Mouse (Mus musculus) adrenal gland, postnatal 36 days (tissue): Measurements from ENCODE around the gene Elavl1. TPM values are rescaled to one million over a fixed set of nuclear protein-coding genes. Genes with fewer than 3 reads are reported as not detected.

Experiments
- DNase-seq, 2 experiments: peaks; one replicate each; pipeline ENCODE4 v3.0.0; 2021; ENCODE audit warnings: mixed read lengths in 1 of 2
- total RNA-seq, 2 experiments: library from RNA; stranded (reverse); gene quantifications; 2 replicates each; pipeline ENCODE4 v1.2.3; 2021

Gene Elavl1
- total RNA-seq, 2 experiments from 2014 or later = 96.6 to 121 TPM

DNA sequence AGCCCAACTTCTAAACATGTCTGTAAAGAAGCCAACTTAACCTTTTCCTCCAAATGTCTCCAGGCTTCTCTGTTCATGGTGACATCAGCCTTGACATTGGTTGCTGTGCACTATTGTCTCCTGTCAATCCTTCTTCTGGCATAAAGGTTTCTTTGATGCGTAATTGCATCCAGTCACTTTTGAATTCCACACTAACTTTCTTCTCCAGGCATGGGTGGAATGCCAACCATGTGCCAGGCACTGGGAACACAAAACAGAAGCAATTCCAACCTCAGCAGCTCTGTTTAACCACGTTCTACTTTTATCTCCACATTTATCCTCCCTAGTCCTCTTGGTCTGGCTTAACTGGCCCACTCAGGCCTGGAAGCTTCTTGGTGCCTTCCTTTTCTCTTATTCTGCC is 4.2 kb downstream of the Elavl1 start:
- DNase-seq = no peak

DNA sequence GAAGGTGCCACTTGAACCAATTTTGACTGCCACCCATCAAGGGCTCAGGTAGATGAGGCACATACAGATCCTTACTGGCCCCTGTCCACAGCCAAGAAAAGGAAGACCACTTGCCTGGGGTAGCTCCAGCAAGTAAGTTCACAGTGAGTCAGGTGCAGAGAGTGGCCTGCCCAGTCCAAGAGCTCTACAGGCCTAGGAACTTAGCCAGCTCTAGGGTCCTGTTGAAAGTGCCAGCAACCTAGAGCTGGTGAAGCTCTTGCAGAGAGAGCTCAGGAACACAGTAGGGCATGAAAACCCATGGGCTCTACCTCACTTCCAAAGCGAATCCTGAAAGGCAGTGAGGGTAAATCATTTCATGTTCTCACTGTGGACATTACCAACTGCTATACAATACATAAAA is 4.8 kb downstream of the Elavl1 start:
- DNase-seq = no peak

DNA sequence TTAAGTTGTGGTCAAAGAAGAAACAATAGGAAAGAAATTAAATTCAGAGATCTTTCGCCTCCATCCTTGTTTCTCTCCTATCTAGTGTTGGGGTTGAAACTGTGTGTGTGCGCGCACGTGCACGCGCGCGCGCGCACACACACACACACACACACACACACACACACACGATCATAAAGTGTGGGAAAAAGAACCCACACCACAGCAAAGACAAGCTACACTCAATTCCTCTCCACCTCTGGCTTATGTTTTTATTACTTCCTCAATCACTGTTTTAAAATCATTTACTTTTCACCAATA is 5.7 kb downstream of the Elavl1 start:
- DNase-seq = no peak

DNA sequence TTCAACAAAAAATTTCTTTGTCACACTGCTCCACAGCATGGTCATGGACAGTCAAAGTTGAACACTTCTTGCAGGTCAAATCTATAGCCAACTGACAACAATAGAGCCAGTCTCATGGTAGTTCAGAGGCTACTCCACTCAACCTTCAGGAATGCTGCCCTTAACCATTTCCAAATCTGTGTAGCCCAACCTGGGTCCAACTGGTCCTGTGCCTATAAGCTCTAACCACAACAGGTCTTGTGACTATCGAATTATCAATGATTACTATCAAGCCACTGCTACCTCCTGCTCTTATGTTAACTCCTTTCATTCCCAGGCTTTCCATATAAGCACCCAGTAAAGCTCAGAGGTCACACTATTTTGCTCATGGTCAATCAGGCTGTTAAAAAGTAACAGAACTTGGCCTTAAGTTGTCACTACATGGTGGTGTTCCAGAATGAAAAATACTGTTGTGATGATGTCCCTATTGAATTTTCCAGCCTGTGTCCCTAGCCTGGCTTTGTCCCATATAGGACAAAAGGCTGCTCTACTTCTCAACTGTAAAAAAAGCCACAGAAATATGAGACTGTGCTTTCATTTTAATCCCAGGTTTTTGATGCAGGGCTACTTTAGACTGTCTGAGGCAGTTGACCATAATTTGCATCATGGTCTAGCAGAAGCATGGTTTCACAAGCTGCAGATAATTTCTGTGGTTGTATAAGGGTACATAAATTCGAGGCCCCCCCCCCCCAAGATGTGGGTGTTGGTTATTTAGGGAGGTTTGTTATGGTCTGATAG is 6.2 kb downstream of the Elavl1 start:
- no peak for DNase-seq

DNA sequence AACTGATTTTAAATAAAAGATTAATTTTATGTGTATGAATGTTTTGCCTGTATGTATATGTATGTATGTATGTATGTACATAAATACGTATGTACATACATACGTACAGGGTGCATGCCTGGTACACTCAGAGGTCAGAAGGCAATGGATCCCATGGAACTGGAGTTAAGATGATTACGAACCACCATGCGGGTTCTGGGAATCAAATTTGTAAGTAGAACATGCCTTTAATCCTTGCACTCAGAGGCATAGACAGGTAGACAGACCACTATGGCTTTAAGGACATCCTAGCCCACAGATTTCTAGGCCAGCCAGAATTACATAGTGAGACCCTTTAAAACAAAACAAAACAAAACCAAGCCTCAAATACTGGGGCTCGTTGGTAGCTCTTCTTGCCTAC is 7.1 kb downstream of the Elavl1 start:
- no peak for DNase-seq

DNA sequence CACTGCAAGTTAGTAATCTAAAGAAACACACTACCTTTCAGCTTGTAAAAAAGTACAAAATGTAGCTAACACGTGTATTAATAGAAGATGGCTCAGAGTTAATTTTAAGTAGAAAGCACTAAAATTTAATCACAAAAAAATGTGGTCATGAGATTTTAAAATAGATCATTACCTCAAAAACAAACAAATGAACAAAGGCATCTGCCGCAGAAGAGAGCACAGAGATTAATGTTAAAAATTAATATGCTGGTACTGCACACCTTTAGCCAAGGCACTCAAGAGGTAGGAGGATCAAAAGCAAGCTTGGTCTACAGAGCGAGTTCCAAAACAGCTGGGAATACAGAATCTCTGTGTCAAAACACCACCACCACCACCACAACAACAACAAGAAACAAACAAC is 10.4 kb downstream of the Elavl1 start:
- DNase-seq = no peak

DNA sequence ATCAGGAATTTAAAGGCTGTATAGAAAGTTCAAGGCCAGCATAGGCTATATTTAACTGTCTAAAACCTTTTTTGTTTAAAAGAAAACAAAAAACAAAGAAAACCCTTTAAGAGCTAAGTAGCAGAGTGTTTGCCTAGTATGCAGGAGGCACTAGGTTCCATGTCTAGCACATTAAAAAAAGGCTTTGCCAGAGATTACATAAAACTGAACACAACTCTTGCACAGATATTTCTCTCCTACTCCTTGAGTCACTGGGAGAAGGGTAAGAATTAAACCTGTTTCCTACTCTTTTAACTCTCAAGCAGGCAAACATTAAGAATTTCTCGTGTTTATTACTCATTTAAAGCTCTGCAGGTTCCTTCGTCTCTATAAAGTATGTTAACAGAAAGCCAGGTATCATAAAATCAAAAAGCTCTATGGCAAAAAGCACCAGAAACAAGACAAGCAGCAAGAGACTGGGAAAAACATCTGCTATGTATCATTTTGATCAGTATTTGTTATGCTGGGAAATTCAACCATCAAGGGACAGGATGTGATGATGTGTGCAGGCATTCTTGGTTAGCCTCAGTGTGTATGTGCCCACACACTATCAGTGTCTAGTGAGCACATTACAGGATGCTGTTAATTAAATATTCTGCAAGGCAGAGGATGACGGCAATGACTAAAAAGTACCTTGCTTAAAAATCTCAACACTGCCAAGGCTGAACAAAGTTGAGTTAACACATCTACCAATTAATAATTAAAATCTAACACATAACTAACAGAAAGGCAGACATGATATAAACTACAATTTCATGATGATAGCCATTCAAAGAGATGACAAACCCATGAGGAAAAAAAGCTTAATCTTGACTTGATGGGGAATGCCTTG is 11.7 kb downstream of the Elavl1 start:
- DNase-seq = no peak

DNA sequence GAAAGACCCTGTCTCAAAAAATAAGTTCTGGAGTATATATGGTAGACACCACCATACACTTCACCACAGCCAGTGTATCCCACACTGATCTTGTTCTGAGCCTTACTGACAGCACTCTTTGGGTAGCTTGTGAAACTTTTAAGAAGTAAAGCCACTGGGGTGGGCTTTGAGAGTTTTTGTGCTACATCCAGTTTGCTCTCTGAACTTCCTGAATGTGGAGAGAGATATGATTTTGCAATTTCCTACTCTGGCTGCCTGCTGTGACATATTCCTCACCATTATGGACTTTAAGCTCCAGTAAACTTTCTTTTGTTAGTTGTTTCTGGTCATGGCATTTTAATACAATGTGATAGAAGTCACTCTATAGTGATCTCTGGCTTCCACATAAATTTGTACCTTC is 13.1 kb downstream of the Elavl1 start:
- DNase-seq = no peak

DNA sequence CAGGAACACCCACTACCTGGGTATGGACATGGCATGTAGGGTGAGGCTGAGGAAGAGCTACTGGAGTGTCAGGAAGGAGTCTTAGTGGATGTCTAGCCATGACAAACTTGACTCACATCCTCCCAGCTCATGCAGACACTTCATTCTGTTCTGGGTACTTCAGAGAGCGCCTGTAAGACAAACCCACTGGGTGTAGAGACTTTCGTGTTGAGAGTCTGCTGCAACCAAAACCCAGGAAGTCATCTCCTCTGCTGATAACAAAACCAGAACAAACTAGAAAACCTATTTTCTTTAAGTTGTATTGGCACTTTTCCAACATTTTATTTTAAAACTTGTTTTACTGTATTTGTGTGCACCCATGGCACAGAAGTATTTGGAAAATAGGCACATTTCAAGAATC is 19.4 kb downstream of the Elavl1 start:
- DNase-seq = no peak

DNA sequence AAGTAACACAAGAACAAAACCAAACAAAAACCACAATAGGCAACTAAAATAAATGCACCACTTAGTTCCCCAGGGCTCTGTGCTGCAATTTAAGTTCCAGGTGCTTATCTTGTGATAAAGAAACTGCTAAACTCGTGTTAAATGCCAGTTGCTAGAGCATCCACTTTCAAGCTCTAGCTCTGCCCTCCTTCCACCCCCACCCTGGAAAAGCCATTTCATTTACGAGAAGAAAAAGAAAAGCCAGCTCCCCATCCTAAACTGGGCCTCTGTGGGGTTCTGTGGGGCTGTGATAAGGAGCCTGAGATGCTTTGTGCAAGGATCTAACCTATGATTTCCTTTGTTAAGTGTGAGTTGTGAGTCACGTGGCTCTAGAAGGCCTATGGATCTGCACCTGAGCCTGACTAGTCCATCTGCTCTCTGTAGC is 21.1 kb downstream of the Elavl1 start:
- no peak for DNase-seq

DNA sequence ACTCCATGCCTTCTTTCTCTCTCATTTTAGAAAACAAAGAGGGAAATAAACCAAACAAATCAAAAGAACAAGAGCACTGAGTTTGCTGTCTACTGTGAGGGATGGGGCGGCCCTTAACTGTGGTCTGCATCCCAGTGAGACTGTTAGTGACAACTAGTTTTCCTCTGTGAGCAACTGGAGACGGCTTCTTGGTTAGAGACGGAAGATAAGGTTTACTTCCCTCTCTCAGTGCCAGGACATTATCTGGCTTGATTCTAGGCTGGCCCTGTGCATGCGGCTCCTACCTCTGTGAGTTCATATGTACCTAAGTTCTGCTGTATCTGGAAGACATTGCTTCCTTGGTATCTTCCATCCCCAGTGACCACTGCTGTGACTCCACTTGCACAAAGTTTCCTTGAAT is 27.4 kb downstream of the Elavl1 start:
- DNase-seq = no peak

DNA sequence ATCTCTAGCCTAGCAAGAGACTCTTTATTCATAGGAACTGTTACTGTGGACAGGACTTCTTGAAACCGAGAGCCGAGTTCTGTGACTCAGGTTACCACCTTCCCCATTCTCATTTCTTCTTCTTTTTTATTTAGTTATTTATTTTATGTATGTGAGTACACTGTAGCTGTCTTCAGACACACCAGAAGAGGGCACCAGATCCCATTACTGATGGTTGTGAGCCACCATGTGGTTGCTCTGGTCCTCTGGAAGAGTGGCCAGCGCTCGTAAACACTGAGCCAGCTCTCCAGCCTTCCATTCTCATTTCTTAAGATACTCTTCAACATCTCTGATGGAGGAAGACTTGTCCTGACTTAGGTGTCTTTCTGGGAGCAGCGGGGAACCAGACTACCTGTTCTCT is 32.5 kb downstream of the Elavl1 start:
- DNase-seq = no peak

DNA sequence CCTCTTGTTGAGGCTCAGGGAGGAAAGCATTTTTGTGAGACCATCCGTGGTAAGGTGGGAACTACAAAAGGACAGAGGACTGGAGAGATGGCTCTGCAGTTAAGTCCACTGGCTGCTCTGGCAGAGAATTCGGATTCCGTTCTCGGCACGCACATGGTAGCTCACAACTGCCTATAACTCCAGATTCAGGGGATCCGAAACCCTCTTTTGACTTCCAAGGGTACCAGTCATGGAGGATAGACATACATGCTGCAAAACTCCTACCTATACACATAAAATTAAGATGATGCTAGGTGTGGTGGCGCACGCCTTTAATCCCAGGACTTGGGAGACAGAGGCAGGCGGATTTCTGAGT is 49.1 kb downstream of the Elavl1 start:
- no peak for DNase-seq

DNA sequence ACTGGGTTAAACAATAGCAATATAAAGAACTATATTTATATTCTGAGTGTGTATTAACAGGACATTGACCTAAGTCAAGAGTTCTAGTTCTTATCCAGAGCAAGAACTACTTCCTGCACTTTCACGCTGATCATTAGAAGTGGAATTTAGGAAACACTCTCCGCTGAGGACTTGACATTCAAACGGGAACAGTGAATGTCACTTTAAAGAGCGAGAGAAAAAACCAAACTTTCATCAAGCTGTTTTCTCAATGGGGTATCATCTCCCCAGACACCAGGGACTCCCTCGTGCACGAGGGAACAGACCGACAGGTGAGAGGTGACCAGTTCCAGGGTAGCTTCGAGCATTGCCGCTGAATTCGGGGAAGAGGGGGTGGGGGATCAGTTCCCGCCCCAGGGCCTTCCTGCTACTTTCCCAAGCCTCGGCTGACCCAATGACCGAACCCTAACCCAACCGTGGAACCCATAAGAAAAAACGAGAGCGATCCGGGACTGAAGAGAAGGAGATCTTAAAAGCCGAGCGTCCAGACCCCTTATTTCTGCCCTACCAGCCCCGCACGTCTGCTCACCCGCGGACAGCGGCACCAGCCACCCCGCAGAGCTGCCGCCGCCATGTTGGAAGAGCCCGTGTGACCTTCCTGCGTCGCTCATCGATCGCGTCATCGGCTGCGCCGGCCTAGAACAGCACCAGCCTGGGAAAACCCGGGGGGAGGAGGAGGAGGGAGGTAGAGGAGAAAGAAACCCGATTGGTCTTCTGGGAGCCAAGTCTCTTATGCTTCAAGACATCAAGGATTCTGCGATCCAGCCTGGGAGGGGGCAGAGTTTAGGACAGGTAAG is 49.7 kb downstream of the Elavl1 start, which contains the start of gene Timm44:
Gene Timm44 (minus strand): TSS at position 639 of the 836 bp plus-strand sequence.
- peak; percentile 97 to 98 for DNase-seq

DNA sequence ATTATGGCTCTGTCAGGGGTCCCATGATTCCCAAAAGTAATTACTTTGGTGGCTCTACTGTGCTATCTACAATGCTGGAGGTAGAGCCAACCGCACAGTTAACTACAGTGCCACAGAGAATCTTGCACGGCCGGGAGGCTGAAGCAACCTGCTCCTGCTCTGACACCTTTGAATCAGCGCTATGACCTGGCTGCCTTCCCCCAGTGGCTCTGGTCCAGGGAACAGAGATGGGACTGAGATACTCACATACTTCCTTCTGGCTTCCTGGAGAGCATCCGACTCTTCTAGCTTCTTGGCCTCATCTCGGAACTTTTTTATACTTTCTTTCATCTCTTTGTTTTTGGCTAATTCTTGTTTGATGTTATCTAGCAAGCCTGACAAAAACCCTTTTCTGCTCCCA is 55.6 kb downstream of the Elavl1 start:
- no peak for DNase-seq

DNA sequence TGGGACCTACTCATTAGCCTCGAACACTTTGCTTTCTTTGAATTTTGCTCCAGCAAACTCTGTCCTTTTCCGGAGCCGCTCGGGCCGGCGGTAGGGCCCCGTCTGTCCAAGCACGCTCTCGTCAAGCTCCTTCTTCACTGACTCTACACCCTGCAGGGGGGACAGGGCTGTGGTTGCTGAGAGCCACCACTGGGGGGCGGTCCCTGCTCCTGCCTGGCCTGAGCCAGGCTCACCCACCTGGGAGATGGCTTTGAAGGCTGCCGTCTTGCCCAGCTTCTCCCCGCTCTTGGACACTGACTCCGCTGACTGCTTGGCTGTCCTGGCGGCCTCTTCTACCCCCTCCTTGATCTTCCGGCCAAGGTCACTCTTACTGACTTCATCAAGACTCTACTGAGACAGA is 57.6 kb downstream of the Elavl1 start:
- peak; percentile 28 to 62 for DNase-seq

DNA sequence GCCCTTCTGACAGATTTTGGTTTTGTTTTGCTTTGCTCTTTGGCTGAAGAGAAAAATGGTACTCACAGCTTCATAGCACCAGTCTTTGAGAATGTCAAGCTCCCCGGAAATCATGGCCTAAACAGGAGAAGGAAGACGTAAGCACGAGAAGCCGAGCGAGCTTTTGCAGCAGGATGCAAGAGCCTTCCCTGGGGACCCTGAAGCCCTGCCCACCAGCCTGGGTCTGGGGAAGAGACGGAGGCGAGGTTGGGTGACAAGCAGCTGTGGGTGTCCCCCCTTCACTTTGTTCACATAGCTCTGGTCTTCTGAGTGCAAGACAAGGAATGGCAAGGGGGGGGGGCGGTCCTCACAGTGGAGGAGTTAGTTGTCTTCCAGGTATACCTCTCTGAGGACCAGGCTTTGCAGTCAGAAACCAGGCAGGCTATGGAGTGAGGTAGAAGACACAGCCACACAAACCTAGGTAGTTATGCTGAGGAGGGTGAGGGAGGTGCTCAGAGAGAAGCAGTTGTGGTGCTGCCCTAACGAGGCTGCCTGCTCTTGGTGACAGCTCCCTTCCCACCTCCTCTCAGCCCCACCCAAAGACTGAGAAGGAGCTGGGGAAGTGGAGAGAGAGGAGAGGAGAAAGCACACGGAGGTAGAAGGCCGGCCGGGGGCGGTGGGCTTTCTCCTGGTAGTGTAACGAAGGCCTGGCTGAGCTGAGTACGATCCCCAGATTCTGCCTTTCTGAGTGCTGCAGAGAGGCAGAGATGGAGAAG is 59.9 kb downstream of the Elavl1 start:
- no peak for DNase-seq

DNA sequence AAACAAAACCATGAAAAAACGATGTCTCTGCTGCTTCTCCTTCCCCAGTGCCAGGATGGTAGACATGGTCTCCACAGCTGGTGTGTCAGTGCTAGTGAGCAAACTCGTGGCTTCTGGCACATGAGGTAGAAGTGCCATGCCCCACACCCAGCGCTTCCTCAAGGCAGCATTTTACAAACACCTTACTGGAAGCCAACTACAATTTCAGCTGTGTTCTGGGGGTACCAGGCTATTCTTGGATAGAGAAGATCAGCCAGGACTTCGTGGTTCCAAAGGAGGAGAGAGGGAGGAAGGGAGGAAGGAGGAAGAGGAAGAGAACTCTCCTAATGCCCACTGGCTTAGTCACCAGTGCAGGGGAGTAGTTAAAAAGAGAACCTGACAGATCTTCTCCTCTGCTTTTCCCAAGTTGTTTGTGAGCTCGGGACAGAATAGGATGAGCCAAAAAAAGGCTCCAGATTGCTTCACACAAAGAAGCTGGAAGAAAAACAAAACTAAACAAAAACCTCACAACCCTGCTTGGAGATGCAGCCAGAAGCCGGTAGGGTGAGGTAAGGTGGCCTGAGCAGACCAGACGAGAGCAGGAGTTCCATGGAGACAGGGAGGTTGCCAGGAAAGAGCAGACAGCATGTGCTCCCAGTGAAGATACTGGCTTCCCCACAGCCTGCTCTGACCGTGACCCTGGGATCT is 62.0 kb downstream of the Elavl1 start:
- DNase-seq = no peak

DNA sequence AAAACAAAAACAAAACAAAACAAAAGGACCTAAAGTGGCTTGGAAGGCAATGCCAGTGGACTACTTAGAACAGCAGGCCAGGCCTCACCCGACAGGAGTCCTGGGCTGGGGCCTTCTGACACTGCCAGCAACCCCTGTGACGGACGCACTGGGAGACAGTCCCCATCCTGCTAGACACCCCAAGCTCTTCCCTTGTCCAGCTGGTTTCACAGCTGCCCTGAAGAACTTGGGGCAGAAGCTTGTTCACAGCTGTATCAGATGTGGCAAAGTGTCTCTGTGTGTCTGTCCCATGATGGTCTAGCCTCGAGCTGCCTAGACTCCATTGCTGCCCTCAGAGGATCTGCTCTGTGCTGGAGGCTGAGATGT is 65.4 kb downstream of the Elavl1 start:
- no peak for DNase-seq

DNA sequence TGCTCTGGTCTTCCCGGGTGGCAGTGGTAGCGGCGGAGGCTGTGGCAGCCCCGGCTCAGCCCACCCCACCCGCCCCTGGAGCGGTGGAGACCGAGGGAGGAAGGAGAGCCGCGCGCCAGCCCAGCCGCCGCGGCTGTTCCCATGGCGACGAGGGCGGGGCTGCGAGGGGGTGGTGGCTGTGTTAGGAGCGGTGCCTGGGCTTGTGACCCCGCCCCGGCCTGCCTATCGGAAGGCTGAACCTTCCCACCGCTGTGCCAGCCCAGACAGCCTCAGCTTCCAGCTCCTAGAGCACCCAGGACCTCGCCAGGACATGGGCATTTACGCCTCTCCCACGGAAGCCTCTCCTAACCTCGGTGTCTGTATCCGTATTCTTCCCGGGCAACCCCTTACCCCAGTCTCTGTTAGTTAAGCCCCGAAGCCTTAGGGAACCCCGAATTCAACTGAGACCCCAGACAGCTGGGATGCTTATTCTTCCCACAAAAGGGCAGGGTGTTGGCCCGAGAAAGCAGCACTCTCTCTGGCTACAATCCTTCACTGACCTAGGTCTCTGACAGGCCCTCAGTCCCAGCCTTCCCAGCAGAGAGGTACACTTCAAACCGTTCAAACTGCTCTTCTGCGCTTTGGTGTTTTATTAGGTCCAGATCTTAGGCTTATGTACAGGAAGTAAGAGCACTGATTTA is 65.9 kb downstream of the Elavl1 start, which contains the start of gene Ctxn1:
Gene Ctxn1 (minus strand): TSS at position 150 of the 680 bp plus-strand sequence.
- DNase-seq = peak; percentile 98 to 100

DNA sequence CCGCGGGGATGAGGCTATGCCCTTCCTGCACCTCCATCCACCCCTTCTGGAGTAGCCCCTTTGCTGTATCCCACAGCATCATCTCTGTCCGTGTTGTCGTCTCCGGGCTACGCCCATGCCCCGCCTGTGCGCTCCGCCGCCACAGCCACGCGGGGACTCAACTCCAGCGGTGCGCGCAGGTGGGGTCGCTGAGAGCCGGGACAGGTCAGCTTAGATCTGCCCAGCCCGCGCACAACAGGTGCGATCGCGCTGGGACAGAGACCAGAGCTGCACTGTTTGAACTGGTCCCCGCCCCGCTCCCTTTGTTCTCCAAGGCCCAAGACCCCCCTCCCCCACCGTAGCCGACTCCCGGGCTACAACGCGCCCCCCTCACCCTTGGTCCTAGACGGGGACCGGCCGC is 66.5 kb downstream of the Elavl1 start:
- no peak for DNase-seq
